Mouse (Mus musculus) embryonic facial prominence, embryonic 11.5 days (tissue): ENCODE measurements around the gene Rfx3. TPM values are rescaled to one million over a fixed set of nuclear protein-coding genes. Genes with fewer than 3 reads are reported as not detected.

Experiments
- ATAC-seq: fragments of 200-750 bp; cut with Nextera tagmentation; replicated peaks from 2 replicates; pipeline ENCODE4 v1.8.0; 2017; ENCODE audit warnings: low read depth; ENCODE audit not compliant: insufficient number of reproducible peaks, low FRiP score, low TSS enrichment
- DNase-seq: peaks from one replicate; pipeline ENCODE4 v3.0.0-alpha.2; 2015; ENCODE audit warnings: low spot score
- H3K27ac ChIP-seq: fragments of 300-500 bp; sonication (generic); replicated peaks from 2 replicates; pipeline ENCODE4 v1.5.1; 2014; ENCODE audit warnings: mild to moderate bottlenecking, low read depth, low read length, control low read depth
- H3K27me3 ChIP-seq: fragments of 300-500 bp; sonication (generic); 2 replicates; pipeline ENCODE4 v1.6.1; 2014; ENCODE audit warnings: mild to moderate bottlenecking, low read length, moderate library complexity, mixed read lengths; ENCODE audit not compliant: control insufficient read depth, insufficient read depth
- H3K36me3 ChIP-seq: fragments of 300-500 bp; sonication (generic); replicated peaks from 2 replicates; pipeline ENCODE4 v1.6.1; 2014; ENCODE audit warnings: low read depth, mild to moderate bottlenecking, low read length, moderate library complexity, mixed read lengths; ENCODE audit not compliant: control insufficient read depth, insufficient read depth
- H3K4me1 ChIP-seq: fragments of 300-500 bp; sonication (generic); 2 replicates; pipeline ENCODE4 v1.6.1; 2014; ENCODE audit warnings: low read length, mixed read lengths; ENCODE audit not compliant: control insufficient read depth, insufficient read depth
- H3K4me2 ChIP-seq: fragments of 300-500 bp; sonication (generic); 2 replicates; pipeline ENCODE4 v1.6.1; 2014; ENCODE audit warnings: low read depth, mild to moderate bottlenecking, control low read depth, low read length, moderate library complexity
- H3K4me3 ChIP-seq: fragments of 300-500 bp; sonication (generic); 2 replicates; pipeline ENCODE4 v1.5.1; 2014; ENCODE audit warnings: low read depth, low read length, control low read depth
- H3K9ac ChIP-seq: fragments of 300-500 bp; sonication (generic); replicated peaks from 2 replicates; pipeline ENCODE4 v1.6.1; 2014; ENCODE audit warnings: mild to moderate bottlenecking, control low read depth, low read length
- H3K9me3 ChIP-seq: fragments of 300-500 bp; sonication (generic); replicated peaks from 2 replicates; pipeline ENCODE4 v1.6.1; 2016; ENCODE audit warnings: mild to moderate bottlenecking, low read length, inconsistent platforms, mixed read lengths; ENCODE audit not compliant: control insufficient read depth
- WGBS: fragments of 180-500 bp; shearing (Covaris S2); extraction: QIAGEN DNeasy Blood & Tissue Kit; methylation state at CpG from one replicate; pipeline ENCODE4 v1.1.7; 2014; 5-methylcytosine and 5-hydroxymethylcytosine counted together
- polyA plus RNA-seq: library from polyadenylated mRNA; unstranded; fragments of >200 nt; fragmentation: Nextera tagmentation; extraction: Ambion mirVana; gene quantifications from 2 replicates; pipeline ENCODE4 v1.2.1, GENCODE M21; 2014

The Rfx3 gene
- polyA plus RNA-seq, 1 experiment from 2014 or later = 16.6 TPM

- Histone ChIP-seq H3K27me3 (no peaks in the 10 kb centered on the region), H3K27ac (no peak overlapping the region)
- ATAC-seq = no peak
Observed at GRCm38 (mm10) chr19:27904655-27905054, 106.3 kb downstream of the Rfx3 start.

GRCm38 (mm10) chr19:27904209-27904608 is 106.8 kb downstream of the Rfx3 start:
- DNase-seq = no peak
- Histone ChIP-seq H3K36me3 (no peaks in the 10 kb centered on the region; the same call in 1 of the 2 replicates), H3K4me1 (no peaks in the 10 kb centered on the region), H3K27me3 (no peaks in the 10 kb centered on the region), H3K9me3 (no peaks in the 10 kb centered on the region), H3K9ac (no peak overlapping the region), H3K27ac (no peak overlapping the region), H3K4me3 (no peak overlapping the region), H3K4me2 (no peak overlapping the region)
- 55% methylated on average over 4 of the region's 4 CpGs for WGBS
- no peak; the same call in 1 of the 2 replicates for ATAC-seq

More at GRCm38 (mm10) chr19:27904655-27905054, 106.3 kb downstream of the Rfx3 start:
- no peak overlapping the region for H3K4me2 ChIP-seq
- WGBS = 41% methylated on average over 2 of the region's 2 CpGs
- no peak overlapping the region for H3K4me3 ChIP-seq
- no peaks in the 10 kb centered on the region for H3K9me3 ChIP-seq
- H3K9ac ChIP-seq = no peak overlapping the region
- H3K36me3 ChIP-seq = no peaks in the 10 kb centered on the region; the same call in 1 of the 2 replicates
- no peaks in the 10 kb centered on the region for H3K4me1 ChIP-seq
- peak; percentile 43 for DNase-seq

DNA sequence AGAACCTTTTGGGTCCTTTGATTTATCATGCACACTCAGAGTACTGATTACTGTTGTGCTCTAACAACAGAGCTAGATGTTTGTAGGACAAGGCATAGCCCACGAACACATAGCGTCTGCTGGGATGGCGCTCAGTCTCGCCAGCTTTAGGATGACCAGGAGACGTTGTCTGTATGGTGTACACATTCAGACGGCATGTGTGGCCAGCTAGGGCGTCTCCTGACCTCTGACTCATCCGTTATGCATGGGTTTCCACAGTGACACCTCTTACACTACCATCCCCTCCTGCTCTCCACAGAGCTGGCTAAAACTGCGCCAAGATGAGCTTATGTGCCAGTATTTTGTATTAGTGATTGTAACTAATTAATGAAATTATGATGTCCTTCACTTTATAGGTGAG is 108.4 kb downstream of the Rfx3 start:
- no peak for DNase-seq
- Histone ChIP-seq H3K4me2 (no peak overlapping the region), H3K27ac (no peak overlapping the region), H3K4me3 (no peak overlapping the region), H3K27me3 (no peaks in the 10 kb centered on the region), H3K36me3 (no peaks in the 10 kb centered on the region; the same call in 1 of the 2 replicates), H3K9me3 (no peaks in the 10 kb centered on the region), H3K4me1 (no peaks in the 10 kb centered on the region), H3K9ac (no peak overlapping the region)
- no peak for ATAC-seq
- 81% methylated on average over 9 of the region's 9 CpGs for WGBS

DNA sequence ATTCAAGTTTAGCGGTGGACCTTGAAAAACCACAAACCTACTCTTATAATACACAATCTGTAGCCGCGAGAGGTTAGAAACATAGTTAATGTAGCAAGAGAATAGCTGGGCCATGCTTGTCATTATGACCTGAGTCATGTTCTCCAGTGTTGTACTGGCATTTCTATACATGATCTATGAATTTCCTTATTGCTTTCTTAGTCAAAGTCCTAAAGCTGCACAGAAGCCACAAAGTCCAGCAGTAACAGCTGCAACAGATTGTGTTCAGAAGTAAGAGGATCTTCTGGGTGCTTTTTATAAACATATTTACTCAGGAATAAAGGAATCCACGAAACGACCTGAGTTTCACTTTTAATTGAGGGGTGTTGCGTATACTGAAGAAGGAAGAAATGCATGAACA is 109.3 kb downstream of the Rfx3 start:
- no peak for ATAC-seq
- Histone ChIP-seq H3K27ac (no peak overlapping the region), H3K36me3 (no peaks in the 10 kb centered on the region; the same call in 1 of the 2 replicates), H3K9ac (no peak overlapping the region), H3K4me1 (no peaks in the 10 kb centered on the region), H3K27me3 (no peaks in the 10 kb centered on the region), H3K4me2 (no peak overlapping the region), H3K9me3 (no peaks in the 10 kb centered on the region), H3K4me3 (no peak overlapping the region)
- 88% methylated on average over 6 of the region's 6 CpGs for WGBS
- no peak for DNase-seq

GRCm38 (mm10) chr19:27884520-27884919 is 126.4 kb downstream of the Rfx3 start:
- Histone ChIP-seq H3K4me1 (no peaks in the 10 kb centered on the region), H3K27me3 (no peaks in the 10 kb centered on the region), H3K9me3 (no peaks in the 10 kb centered on the region), H3K4me2 (no peak overlapping the region), H3K9ac (no peak overlapping the region), H3K4me3 (no peak overlapping the region), H3K36me3 (no peaks in the 10 kb centered on the region), H3K27ac (no peak overlapping the region)
- no peak for ATAC-seq
- no peak for DNase-seq
- 81% methylated on average over 3 of the region's 3 CpGs for WGBS

- Histone ChIP-seq H3K36me3 (no peaks in the 10 kb centered on the region), H3K27ac (no peak overlapping the region), H3K9ac (no peak overlapping the region), H3K27me3 (no peaks in the 10 kb centered on the region), H3K9me3 (no peaks in the 10 kb centered on the region), H3K4me2 (no peak overlapping the region), H3K4me1 (no peaks in the 10 kb centered on the region), H3K4me3 (no peak overlapping the region)
- 85% methylated on average over 2 of the region's 2 CpGs for WGBS
- ATAC-seq (no peak), DNase-seq (no peak)
Observed at GRCm38 (mm10) chr19:27877429-27877828, 133.5 kb downstream of the Rfx3 start.

GRCm38 (mm10) chr19:27870794-27871193 is 140.2 kb downstream of the Rfx3 start:
- ATAC-seq (no peak), DNase-seq (no peak)
- H3K4me3 ChIP-seq = no peak overlapping the region
- no peak overlapping the region for H3K4me2 ChIP-seq
- H3K27me3 ChIP-seq = no peaks in the 10 kb centered on the region
- no peak overlapping the region for H3K27ac ChIP-seq
- no peaks in the 10 kb centered on the region for H3K4me1 ChIP-seq
- 90% methylated on average over 3 of the region's 3 CpGs for WGBS
- no peaks in the 10 kb centered on the region for H3K36me3 ChIP-seq
- no peaks in the 10 kb centered on the region for H3K9me3 ChIP-seq
- no peak overlapping the region for H3K9ac ChIP-seq

DNA sequence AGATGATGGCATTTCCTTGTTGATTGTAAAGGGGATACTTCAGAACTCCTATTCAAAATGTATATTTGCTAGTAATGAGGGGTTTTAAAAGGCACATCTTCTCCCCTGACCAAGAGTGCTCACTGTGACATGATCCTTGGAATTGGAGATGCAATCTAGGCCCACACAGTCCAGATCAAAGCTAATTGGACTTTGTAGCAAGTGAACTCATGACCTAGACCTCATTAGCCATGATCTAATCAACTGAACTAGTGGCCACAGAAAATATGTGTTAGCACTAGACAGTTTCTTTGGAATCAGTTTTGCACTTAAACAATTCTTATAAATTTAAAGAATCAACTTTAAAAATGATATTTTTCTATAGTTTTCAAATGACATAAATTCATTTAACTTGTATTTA is 151.3 kb downstream of the Rfx3 start:
- no peak overlapping the region for H3K27ac ChIP-seq
- H3K9me3 ChIP-seq = no peaks in the 10 kb centered on the region
- H3K4me2 ChIP-seq = no peak overlapping the region
- no peaks in the 10 kb centered on the region for H3K27me3 ChIP-seq
- no peaks in the 10 kb centered on the region for H3K36me3 ChIP-seq
- DNase-seq = no peak
- H3K9ac ChIP-seq = no peak overlapping the region
- no peak for ATAC-seq
- no peaks in the 10 kb centered on the region for H3K4me1 ChIP-seq
- H3K4me3 ChIP-seq = no peak overlapping the region
